ENCODE assay signal across 7 mouse cellular contexts in the genomic region with DNA sequence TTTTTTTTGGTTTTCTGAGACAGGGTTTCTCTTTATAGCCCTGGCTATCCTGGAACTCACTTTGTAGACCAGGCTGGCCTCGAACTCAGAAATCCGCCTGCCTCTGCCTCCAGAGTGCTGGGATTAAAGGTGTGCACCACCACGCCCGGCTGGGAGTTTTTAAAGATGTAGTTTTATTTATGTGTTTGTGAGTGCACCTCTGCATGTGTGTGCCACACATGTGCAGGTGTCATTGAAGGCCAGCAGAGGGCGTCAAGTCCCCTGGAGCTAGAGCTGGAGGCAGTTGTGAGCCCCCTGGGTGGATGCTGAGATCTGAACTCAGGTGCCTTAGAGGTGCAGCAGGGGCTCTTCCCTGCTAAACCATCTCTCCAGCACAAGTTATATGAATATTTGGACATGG.
DNase-seq lines count a peak whose midpoint lies in the region; ATAC-seq and TF ChIP-seq lines count a peak whose summit lies in the region.
"Not testable (repeated sequence)": the region's sequence is repeated elsewhere in the genome, so short reads cannot be mapped to it uniquely, and the experiment has no call there.

No protein-coding gene starts in this region.

- not testable (repeated sequence) for H3K27ac ChIP-seq in ES-Bruce4 (ENCODE audit: insufficient read depth, low read length); MEL (ENCODE audit: control insufficient read depth, low read depth, low read length); bone marrow, adult 2 months (ENCODE audit: control insufficient read depth, insufficient read depth, low read depth, low read length, poor library complexity); intestine, postnatal 0 days (ENCODE audit: low read depth, low read length); liver, embryonic 14.5 days; stomach, postnatal 0 days (replicated peaks)

- not testable (repeated sequence) for TF ChIP-seq EP300 in ES-Bruce4 (IDR thresholded peaks at IDR 0.05; ENCODE audit: insufficient read depth, low read depth, low read length); MEL (IDR thresholded peaks at IDR 0.05; ENCODE audit: low read depth in 1 of 2, low read length in 2 of 2); liver, embryonic 14.5 days (IDR thresholded peaks at IDR 0.05; ENCODE audit: low read depth); stomach, postnatal 0 days (optimal IDR thresholded peaks at IDR 0.05)

- not testable (repeated sequence) for H3K4me2 ChIP-seq in intestine, postnatal 0 days (replicated peaks; ENCODE audit: low read depth); liver, embryonic 14.5 days (ENCODE audit: low read depth); stomach, postnatal 0 days (replicated peaks; ENCODE audit: low read depth)

- H3K79me2 ChIP-seq in MEL (ENCODE audit: control insufficient read depth, insufficient read depth, low read length, poor library complexity) = not testable (repeated sequence)

- TF ChIP-seq CTCF in ES-Bruce4 (IDR thresholded peaks at IDR 0.05; ENCODE audit: low read depth, low read length) (peak; percentile 61), MEL (IDR thresholded peaks at IDR 0.05 in 2 of 3, conservative IDR thresholded peaks at IDR 0.05 in 1 of 3; ENCODE audit: control insufficient read depth in 1 of 3, insufficient read depth in 1 of 3, low read depth in 2 of 3, low read length in 3 of 3, poor library complexity in 1 of 3, severe bottlenecking in 1 of 3) (peak; percentile 9 to 43 (median 30); a peak in 5 of 6 replicates)
- TF ChIP-seq CTCF in bone marrow, adult 2 months (IDR thresholded peaks at IDR 0.05; ENCODE audit: control insufficient read depth, insufficient read depth, low read length) = peak; percentile 22; the same call in 1 of the 2 replicates
- 0 out of 2 replicates have a peak, but pooled peaks have one; percentile 13 for TF ChIP-seq CTCF in intestine, postnatal 0 days (IDR thresholded peaks at IDR 0.05; ENCODE audit: low read depth)
- TF ChIP-seq CTCF in liver, embryonic 14.5 days (IDR thresholded peaks at IDR 0.05; ENCODE audit: low read depth) = peak; percentile 43
- peak; percentile 17; the same call in 1 of the 2 replicates for TF ChIP-seq CTCF in stomach, postnatal 0 days (IDR thresholded peaks at IDR 0.05; ENCODE audit: low read depth)

- H3K9me3 ChIP-seq in ES-Bruce4 (replicated peaks; ENCODE audit: control insufficient read depth, insufficient read depth, low read length, poor library complexity, severe bottlenecking); MEL (replicated peaks; ENCODE audit: insufficient read depth, low read length); intestine, postnatal 0 days (ENCODE audit: control insufficient read depth); liver, embryonic 14.5 days (ENCODE audit: control insufficient read depth, low read length); stomach, postnatal 0 days (ENCODE audit: control insufficient read depth, low read length): not testable (repeated sequence)

- H3K27me3 ChIP-seq in ES-Bruce4 (ENCODE audit: control insufficient read depth, insufficient read depth, low read length, poor library complexity, severe bottlenecking); MEL (ENCODE audit: control insufficient read depth in 1 of 2, insufficient read depth in 2 of 2, low read length in 2 of 2); intestine, postnatal 0 days (replicated peaks; ENCODE audit: control insufficient read depth, insufficient read depth, low read length); liver, embryonic 14.5 days (ENCODE audit: control insufficient read depth, insufficient read depth, low read length); stomach, postnatal 0 days (ENCODE audit: control insufficient read depth, insufficient read depth, low read length): not testable (repeated sequence)

- not testable (repeated sequence) for H3K4me1 ChIP-seq in ES-Bruce4 (ENCODE audit: control insufficient read depth, insufficient read depth, low read length); MEL (ENCODE audit: control insufficient read depth in 1 of 2, insufficient read depth in 2 of 2, low read length in 2 of 2); bone marrow, adult 2 months (ENCODE audit: control insufficient read depth, insufficient read depth, low read length); intestine, postnatal 0 days (replicated peaks; ENCODE audit: control insufficient read depth, insufficient read depth, low read length); liver, embryonic 14.5 days (replicated peaks; ENCODE audit: control insufficient read depth in 2 of 2, insufficient read depth in 2 of 2, low read length in 1 of 2); stomach, postnatal 0 days (replicated peaks; ENCODE audit: control insufficient read depth, insufficient read depth)

- not testable (repeated sequence) for H3K36me3 ChIP-seq in ES-Bruce4 (ENCODE audit: control insufficient read depth, insufficient read depth, low read length, poor library complexity, severe bottlenecking); MEL (ENCODE audit: control insufficient read depth in 1 of 2, insufficient read depth in 2 of 2, low read length in 2 of 2); intestine, postnatal 0 days (ENCODE audit: control insufficient read depth, insufficient read depth); liver, embryonic 14.5 days (replicated peaks; ENCODE audit: control insufficient read depth, insufficient read depth, low read depth); stomach, postnatal 0 days (ENCODE audit: control insufficient read depth, insufficient read depth, low read length)

- WGBS in bone marrow, adult 2 months = 87% methylated on average over 5 of the region's 5 CpGs
- WGBS in intestine, postnatal 0 days = 89% methylated on average over 5 of the region's 5 CpGs
- WGBS in liver, embryonic 14.5 days (ENCODE audit: insufficient replicate concordance) = 63% methylated on average over 5 of the region's 5 CpGs
- WGBS in stomach, postnatal 0 days = 92% methylated on average over 5 of the region's 5 CpGs

- DNase-seq in A20 (ENCODE audit: low read depth, low spot score) = peak; percentile 17
- peak; percentile 8 for DNase-seq in MEL (ENCODE audit: low read depth, low spot score)
- DNase-seq in liver, embryonic 14.5 days (ENCODE audit: low read depth in 3 of 3, low spot score in 3 of 3); stomach, postnatal 0 days (ENCODE audit: low spot score): not testable (repeated sequence)

- not testable (repeated sequence) for H3K4me3 ChIP-seq in ES-Bruce4 (ENCODE audit: low read depth, low read length); MEL (ENCODE audit: control insufficient read depth in 1 of 2, insufficient read depth in 1 of 2, low read depth in 2 of 2, low read length in 2 of 2); bone marrow, adult 2 months (replicated peaks; ENCODE audit: control insufficient read depth, low read depth, low read length); intestine, postnatal 0 days (ENCODE audit: low read depth, low read length); liver, embryonic 14.5 days (ENCODE audit: insufficient read depth in 1 of 2, low read depth in 2 of 2, low read length in 2 of 2); stomach, postnatal 0 days (ENCODE audit: low read depth, low read length)

- ATAC-seq in intestine, postnatal 0 days; liver, embryonic 14.5 days (ENCODE audit: insufficient read depth); stomach, postnatal 0 days (ENCODE audit: low FRiP score, low TSS enrichment): not testable (repeated sequence)

- peak; percentile 12 for TF ChIP-seq RAD21 in MEL (IDR thresholded peaks at IDR 0.05; ENCODE audit: low read depth, low read length)

- not testable (repeated sequence) for TF ChIP-seq POLR2A in ES-Bruce4 (IDR thresholded peaks at IDR 0.05; ENCODE audit: insufficient read depth, low read length); MEL (IDR thresholded peaks at IDR 0.05; ENCODE audit: control insufficient read depth in 1 of 2, insufficient read depth in 1 of 2, low read depth in 1 of 2, low read length in 2 of 2, poor library complexity in 1 of 2); bone marrow, adult 2 months (IDR thresholded peaks at IDR 0.05; ENCODE audit: borderline replicate concordance, control insufficient read depth, low read depth, low read length)

- H3K9ac ChIP-seq in ES-Bruce4 (ENCODE audit: low read depth, poor library complexity, severe bottlenecking); MEL (ENCODE audit: control insufficient read depth, low read depth, low read length, poor library complexity, severe bottlenecking); intestine, postnatal 0 days (ENCODE audit: low read depth, low read length); liver, embryonic 14.5 days (replicated peaks); stomach, postnatal 0 days (ENCODE audit: low read length): not testable (repeated sequence)

TF ChIP-seq in MEL, 35 proteins besides CTCF, POLR2A, EP300 and RAD21:
- peak; percentile 40 for TF ChIP-seq SMC3 (IDR thresholded peaks at IDR 0.05; ENCODE audit: low read depth, low read length)
